Mouse (Mus musculus) small intestine, adult 10 weeks (tissue): ENCODE results near the gene 4930433I11Rik. TPM values are rescaled to one million over a fixed set of nuclear protein-coding genes. Genes with fewer than 3 reads are reported as not detected.

Experiments
- polyA plus RNA-seq: library from polyadenylated mRNA; stranded (reverse); fragments of 350-450 nt; fragmentation: Illumina TruSeq; extraction: RNeasy Lipid Tissue Mini Kit (QIAGEN cat#74804); gene quantifications from one replicate; pipeline ENCODE4 v1.2.3, GENCODE M21; 2014; ENCODE audit warnings: low replicate concordance

Gene 4930433I11Rik
- not detected for polyA plus RNA-seq

GRCm38 (mm10) chr7:40987243-40987642 lies at the start of gene 4930433I11Rik:
TSS of gene 4930433I11Rik (plus strand) at chr7:40987543.

GRCm38 (mm10) chr7:41032419-41032818 lies 45.1 kb downstream of the 4930433I11Rik start, which contains the start of gene Gm4884:
TSS of gene Gm4884 (plus strand) at chr7:41032719.

Other genes starting within 250 kb of the 4930433I11Rik start
- gene Vstm2b, start 89.2 kb upstream of the 4930433I11Rik start, polyA plus RNA-seq: not detected
- not detected for gene Gm4884, start 45.2 kb downstream of the 4930433I11Rik start, polyA plus RNA-seq
- not detected for gene Gm5592, start 166.3 kb downstream of the 4930433I11Rik start, polyA plus RNA-seq